Mouse (Mus musculus) hindbrain, embryonic 13.5 days (tissue): ENCODE data around the gene March2. TPM values are rescaled to one million over a fixed set of nuclear protein-coding genes. Genes with fewer than 3 reads are reported as not detected.

Experiments used
- ATAC-seq: fragments of 200-750 bp; cut with Nextera tagmentation; 2 replicates; pipeline ENCODE4 v1.8.0; 2017; ENCODE audit warnings: moderate TSS enrichment; ENCODE audit not compliant: low FRiP score
- H3K27ac ChIP-seq: fragments of 300-500 bp; sonication (generic); 2 replicates; pipeline ENCODE4 v1.5.1; 2015; ENCODE audit warnings: inconsistent platforms, mild to moderate bottlenecking, moderate library complexity
- H3K27me3 ChIP-seq: fragments of 300-500 bp; sonication (generic); 2 replicates; pipeline ENCODE4 v1.6.1; 2015; ENCODE audit warnings: mild to moderate bottlenecking, inconsistent platforms
- H3K36me3 ChIP-seq: fragments of 300-500 bp; sonication (generic); 2 replicates; pipeline ENCODE4 v1.6.1; 2015; ENCODE audit warnings: mild to moderate bottlenecking, inconsistent platforms
- H3K4me1 ChIP-seq: fragments of 300-500 bp; sonication (generic); replicated peaks from 2 replicates; pipeline ENCODE4 v1.6.1; 2015; ENCODE audit warnings: inconsistent platforms
- H3K4me2 ChIP-seq: fragments of 300-500 bp; sonication (generic); 2 replicates; pipeline ENCODE4 v1.6.1; 2015; ENCODE audit warnings: inconsistent platforms, mild to moderate bottlenecking, moderate library complexity
- H3K4me3 ChIP-seq: fragments of 300-500 bp; sonication (generic); 2 replicates; pipeline ENCODE4 v1.5.1; 2015; ENCODE audit warnings: mild to moderate bottlenecking, inconsistent platforms
- H3K9ac ChIP-seq: fragments of 300-500 bp; sonication (generic); 2 replicates; pipeline ENCODE4 v1.6.1; 2015; ENCODE audit warnings: mild to moderate bottlenecking, inconsistent platforms
- H3K9me3 ChIP-seq: fragments of 300-500 bp; sonication (generic); 2 replicates; pipeline ENCODE4 v1.6.1; 2016; ENCODE audit warnings: inconsistent platforms
- WGBS: fragments of 180-500 bp; shearing (Covaris S2); methylation state at CpG from one replicate; pipeline ENCODE4 v1.1.7; 2015; 5-methylcytosine and 5-hydroxymethylcytosine counted together
- polyA plus RNA-seq: library from polyadenylated mRNA; unstranded; fragments of >200 nt; fragmentation: Nextera tagmentation; extraction: Ambion mirVana; gene quantifications from 2 replicates; pipeline ENCODE4 v1.2.1, GENCODE M21; 2015

March2 gene
- 68.4 and 69.1 TPM in 2 replicates for polyA plus RNA-seq

- H3K9ac ChIP-seq, result peak within 1 kb of the TSS; percentile 86
- H3K27ac ChIP-seq, result peak within 1 kb of the TSS; percentile 23; the same call in 1 of the 2 replicates
- no peaks in the 10 kb centered on the region for H3K9me3 ChIP-seq
- 0 out of 2 replicates have a peak, but pooled peaks cover 3% of the 10 kb centered on the region for H3K36me3 ChIP-seq
- WGBS, result under 1% methylated on average over 46 of the region's 46 CpGs
- H3K4me3 ChIP-seq, result peak within 1 kb of the TSS; percentile 81
- peaks cover 12% of the 10 kb centered on the region for H3K4me1 ChIP-seq
- H3K27me3 ChIP-seq, result no peaks in the 10 kb centered on the region
- peak within 1 kb of the TSS; percentile 75 for H3K4me2 ChIP-seq
- ATAC-seq, result peak; percentile 99
Observed at GRCm38 (mm10) chr17:33718384-33718881, at the start of gene March2. Gene March2 (minus strand): TSS chr17:33718670.

- no peaks in the 10 kb centered on the region for H3K9me3 ChIP-seq
- WGBS, result 81% methylated on average over 3 of the region's 3 CpGs
- H3K4me1 ChIP-seq, result no peaks in the 10 kb centered on the region
- no peaks in the 10 kb centered on the region for H3K36me3 ChIP-seq
- ATAC-seq, result no peak
- H3K4me3 ChIP-seq, result no peak overlapping the region
- H3K27me3 ChIP-seq, result no peaks in the 10 kb centered on the region
- H3K4me2 ChIP-seq, result no peak overlapping the region
- no peak overlapping the region for H3K9ac ChIP-seq
- no peak overlapping the region for H3K27ac ChIP-seq
Observed at GRCm38 (mm10) chr17:33766389-33766788, 47.9 kb upstream of the March2 start.

- ATAC-seq, result peak; percentile 99
- 3% methylated on average over 35 of the region's 35 CpGs for WGBS
- peak within 1 kb of the TSS; percentile 87 for H3K4me2 ChIP-seq
- no peaks in the 10 kb centered on the region; the same call in 1 of the 2 replicates for H3K36me3 ChIP-seq
- no peaks in the 10 kb centered on the region for H3K9me3 ChIP-seq
- H3K27ac ChIP-seq, result peak within 1 kb of the TSS; percentile 100
- H3K9ac ChIP-seq, result peak within 1 kb of the TSS; percentile 97
- peak within 1 kb of the TSS; percentile 75 for H3K4me3 ChIP-seq
- no peaks in the 10 kb centered on the region for H3K27me3 ChIP-seq
- H3K4me1 ChIP-seq, result peaks cover 40% of the 10 kb centered on the region
Observed at GRCm38 (mm10) chr17:33760255-33761165, 42.0 kb upstream of the March2 start, which contains the start of gene Rab11b. Gene Rab11b (minus strand): TSS chr17:33760530.

- H3K4me3 ChIP-seq, result peak overlapping the region; percentile 75
- H3K4me2 ChIP-seq, result peak overlapping the region; percentile 87
- under 1% methylated on average over 37 of the region's 38 CpGs for WGBS
- peaks cover 47% of the 10 kb centered on the region for H3K4me1 ChIP-seq
- peak overlapping the region; percentile 97 for H3K9ac ChIP-seq
- H3K36me3 ChIP-seq, result no peaks in the 10 kb centered on the region; the same call in 1 of the 2 replicates
- no peaks in the 10 kb centered on the region for H3K9me3 ChIP-seq
- peak overlapping the region; percentile 100 for H3K27ac ChIP-seq
- peak; percentile 85 for ATAC-seq
- H3K27me3 ChIP-seq, result no peaks in the 10 kb centered on the region
Observed at GRCm38 (mm10) chr17:33759767-33760254, 41.3 kb upstream of the March2 start.

GRCm38 (mm10) chr17:33757231-33757630 lies 38.8 kb upstream of the March2 start:
- Histone ChIP-seq H3K36me3 (no peaks in the 10 kb centered on the region; the same call in 1 of the 2 replicates), H3K27me3 (no peaks in the 10 kb centered on the region), H3K9me3 (no peaks in the 10 kb centered on the region), H3K4me2 (peak overlapping the region; percentile 31; the same call in 1 of the 2 replicates), H3K4me1 (peaks cover 68% of the 10 kb centered on the region), H3K9ac (peak overlapping the region; percentile 55), H3K4me3 (no peak overlapping the region), H3K27ac (peak overlapping the region; percentile 40; the same call in 1 of the 2 replicates)
- WGBS, result 75% methylated on average over 4 of the region's 4 CpGs
- ATAC-seq, result no peak

- ATAC-seq, result no peak
- 90% methylated on average over 3 of the region's 3 CpGs for WGBS
- peak overlapping the region; percentile 39; the same call in 1 of the 2 replicates for H3K9ac ChIP-seq
- H3K27me3 ChIP-seq, result no peaks in the 10 kb centered on the region
- peaks cover 6% of the 10 kb centered on the region for H3K36me3 ChIP-seq
- no peak overlapping the region for H3K4me3 ChIP-seq
- H3K4me1 ChIP-seq, result peaks cover 76% of the 10 kb centered on the region
- H3K27ac ChIP-seq, result 0 out of 2 replicates have a peak overlapping the region, but pooled peaks have one; percentile 25
- 0 out of 2 replicates have a peak overlapping the region, but pooled peaks have one; percentile 18 for H3K4me2 ChIP-seq
- no peaks in the 10 kb centered on the region for H3K9me3 ChIP-seq
Observed at GRCm38 (mm10) chr17:33756108-33756790, 37.8 kb upstream of the March2 start.

- Histone ChIP-seq H3K9ac (peak overlapping the region; percentile 43), H3K4me3 (0 out of 2 replicates have a peak overlapping the region, but pooled peaks have one; percentile 9), H3K9me3 (no peaks in the 10 kb centered on the region), H3K4me1 (peaks cover 78% of the 10 kb centered on the region), H3K36me3 (peaks cover 12% of the 10 kb centered on the region), H3K27me3 (no peaks in the 10 kb centered on the region), H3K4me2 (peak overlapping the region; percentile 18; the same call in 1 of the 2 replicates), H3K27ac (peak overlapping the region; percentile 25; the same call in 1 of the 2 replicates)
- ATAC-seq, result no peak
- 79% methylated on average over 10 of the region's 10 CpGs for WGBS
Observed at GRCm38 (mm10) chr17:33755418-33756107, 37.1 kb upstream of the March2 start.

- no peaks in the 10 kb centered on the region for H3K9me3 ChIP-seq
- H3K4me2 ChIP-seq, result no peak overlapping the region
- ATAC-seq, result no peak
- 64% methylated on average over 1 of the region's 1 CpGs for WGBS
- peaks cover 20% of the 10 kb centered on the region for H3K36me3 ChIP-seq
- no peaks in the 10 kb centered on the region for H3K27me3 ChIP-seq
- no peak overlapping the region for H3K4me3 ChIP-seq
- peaks cover 78% of the 10 kb centered on the region for H3K4me1 ChIP-seq
- H3K27ac ChIP-seq, result no peak overlapping the region
- no peak overlapping the region for H3K9ac ChIP-seq
Observed at GRCm38 (mm10) chr17:33754656-33755055, 36.2 kb upstream of the March2 start.

GRCm38 (mm10) chr17:33752297-33752696 lies 33.8 kb upstream of the March2 start:
- H3K27me3 ChIP-seq, result no peaks in the 10 kb centered on the region
- no peak overlapping the region for H3K4me2 ChIP-seq
- no peak overlapping the region for H3K4me3 ChIP-seq
- H3K9ac ChIP-seq, result no peak overlapping the region
- 98% methylated on average over 2 of the region's 2 CpGs for WGBS
- ATAC-seq, result no peak
- H3K4me1 ChIP-seq, result peaks cover 56% of the 10 kb centered on the region
- no peak overlapping the region for H3K27ac ChIP-seq
- H3K36me3 ChIP-seq, result peaks cover 43% of the 10 kb centered on the region
- no peaks in the 10 kb centered on the region for H3K9me3 ChIP-seq

- ATAC-seq, result no peak
- Histone ChIP-seq H3K27ac (no peak overlapping the region), H3K4me3 (no peak overlapping the region), H3K36me3 (peaks cover 47% of the 10 kb centered on the region), H3K27me3 (no peaks in the 10 kb centered on the region), H3K9me3 (no peaks in the 10 kb centered on the region), H3K4me2 (no peak overlapping the region), H3K9ac (no peak overlapping the region), H3K4me1 (peaks cover 45% of the 10 kb centered on the region)
Observed at GRCm38 (mm10) chr17:33751181-33751580, 32.7 kb upstream of the March2 start.

- peaks cover 61% of the 10 kb centered on the region for H3K36me3 ChIP-seq
- no peak overlapping the region for H3K4me3 ChIP-seq
- H3K4me1 ChIP-seq, result peaks cover 28% of the 10 kb centered on the region
- H3K9ac ChIP-seq, result no peak overlapping the region
- ATAC-seq, result no peak
- WGBS, result 97% methylated on average over 5 of the region's 5 CpGs
- no peaks in the 10 kb centered on the region for H3K27me3 ChIP-seq
- no peak overlapping the region for H3K27ac ChIP-seq
- H3K4me2 ChIP-seq, result no peak overlapping the region
- H3K9me3 ChIP-seq, result no peaks in the 10 kb centered on the region
Observed at GRCm38 (mm10) chr17:33749451-33749850, 31.0 kb upstream of the March2 start.
